Mouse (Mus musculus): ENCODE measurements at regions not wholly inside any gene's neighbourhood (a gene's known extent, or its start where the extent isn't known, plus 50 kb on each side); places are given as distances from the start of the nearest gene placed in this dataset.

GRCm38 (mm10) chr4:84119616-84120015 lies 555.5 kb downstream of the Bnc2 start:
- TF ChIP-seq EP300 (optimal IDR thresholded peaks at IDR 0.05) (no peak), CTCF (IDR thresholded peaks at IDR 0.05; ENCODE audit: low read depth) (no peak)
- no peak for DNase-seq (ENCODE audit: low spot score)
- no peaks in the 10 kb centered on the region for H3K9me3 ChIP-seq (ENCODE audit: control insufficient read depth, low read length)
- no peak overlapping the region for H3K4me2 ChIP-seq (replicated peaks; ENCODE audit: low read depth)
- ATAC-seq (ENCODE audit: low FRiP score, low TSS enrichment): no peak
- WGBS: 51% methylated on average over 7 of the region's 7 CpGs
- H3K27ac ChIP-seq (replicated peaks): no peak overlapping the region
- no peaks in the 10 kb centered on the region for H3K36me3 ChIP-seq (ENCODE audit: control insufficient read depth, insufficient read depth, low read length)
- no peaks in the 10 kb centered on the region for H3K4me1 ChIP-seq (replicated peaks; ENCODE audit: control insufficient read depth, insufficient read depth)
- no peak overlapping the region for H3K4me3 ChIP-seq (ENCODE audit: low read depth, low read length)
- H3K27me3 ChIP-seq (ENCODE audit: control insufficient read depth, insufficient read depth, low read length): no peaks in the 10 kb centered on the region
- H3K9ac ChIP-seq (ENCODE audit: low read length): no peak overlapping the region

GRCm38 (mm10) chr4:84120330-84120729 lies 554.7 kb downstream of the Bnc2 start:
- no peaks in the 10 kb centered on the region for H3K4me1 ChIP-seq (replicated peaks; ENCODE audit: control insufficient read depth, insufficient read depth)
- H3K4me3 ChIP-seq (ENCODE audit: low read depth, low read length): no peak overlapping the region
- no peak for ATAC-seq (ENCODE audit: low FRiP score, low TSS enrichment)
- no peak overlapping the region for H3K27ac ChIP-seq (replicated peaks)
- DNase-seq (ENCODE audit: low spot score): no peak
- WGBS: 80% methylated on average over 7 of the region's 7 CpGs
- H3K36me3 ChIP-seq (ENCODE audit: control insufficient read depth, insufficient read depth, low read length): no peaks in the 10 kb centered on the region
- TF ChIP-seq CTCF (IDR thresholded peaks at IDR 0.05; ENCODE audit: low read depth) (no peak), EP300 (optimal IDR thresholded peaks at IDR 0.05) (no peak)
- H3K9me3 ChIP-seq (ENCODE audit: control insufficient read depth, low read length): no peaks in the 10 kb centered on the region
- H3K4me2 ChIP-seq (replicated peaks; ENCODE audit: low read depth): no peak overlapping the region
- no peaks in the 10 kb centered on the region for H3K27me3 ChIP-seq (ENCODE audit: control insufficient read depth, insufficient read depth, low read length)
- H3K9ac ChIP-seq (ENCODE audit: low read length): no peak overlapping the region

- Histone ChIP-seq H3K27ac (replicated peaks) (no peak overlapping the region), H3K27me3 (ENCODE audit: control insufficient read depth, insufficient read depth, low read length) (no peaks in the 10 kb centered on the region), H3K4me3 (ENCODE audit: low read depth, low read length) (no peak overlapping the region), H3K9me3 (ENCODE audit: control insufficient read depth, low read length) (no peaks in the 10 kb centered on the region), H3K4me1 (replicated peaks; ENCODE audit: control insufficient read depth, insufficient read depth) (no peaks in the 10 kb centered on the region), H3K36me3 (ENCODE audit: control insufficient read depth, insufficient read depth, low read length) (no peaks in the 10 kb centered on the region), H3K9ac (ENCODE audit: low read length) (no peak overlapping the region), H3K4me2 (replicated peaks; ENCODE audit: low read depth) (no peak overlapping the region)
- 72% methylated on average over 10 of the region's 10 CpGs for WGBS
- ATAC-seq (ENCODE audit: low FRiP score, low TSS enrichment): no peak
- DNase-seq (ENCODE audit: low spot score): no peak
- TF ChIP-seq CTCF (IDR thresholded peaks at IDR 0.05; ENCODE audit: low read depth) (no peak), EP300 (optimal IDR thresholded peaks at IDR 0.05) (no peak)
These were observed 553.6 kb downstream of the Bnc2 start for GRCm38 (mm10) chr4:84121442-84121841.

- WGBS: 20% methylated on average over 4 of the region's 4 CpGs
- H3K4me1 ChIP-seq (replicated peaks; ENCODE audit: control insufficient read depth, insufficient read depth): no peaks in the 10 kb centered on the region
- H3K27me3 ChIP-seq (ENCODE audit: control insufficient read depth, insufficient read depth, low read length): no peaks in the 10 kb centered on the region
- H3K4me3 ChIP-seq (ENCODE audit: low read depth, low read length): no peak overlapping the region
- no peaks in the 10 kb centered on the region for H3K9me3 ChIP-seq (ENCODE audit: control insufficient read depth, low read length)
- ATAC-seq (ENCODE audit: low FRiP score, low TSS enrichment): no peak
- no peaks in the 10 kb centered on the region for H3K36me3 ChIP-seq (ENCODE audit: control insufficient read depth, insufficient read depth, low read length)
- no peak for DNase-seq (ENCODE audit: low spot score)
- TF ChIP-seq CTCF (IDR thresholded peaks at IDR 0.05; ENCODE audit: low read depth) (no peak), EP300 (optimal IDR thresholded peaks at IDR 0.05) (no peak)
- no peak overlapping the region for H3K4me2 ChIP-seq (replicated peaks; ENCODE audit: low read depth)
- no peak overlapping the region for H3K9ac ChIP-seq (ENCODE audit: low read length)
- no peak overlapping the region for H3K27ac ChIP-seq (replicated peaks)
These were observed 548.7 kb downstream of the Bnc2 start for GRCm38 (mm10) chr4:84126400-84126799.

- Histone ChIP-seq H3K9ac (ENCODE audit: low read length) (no peak overlapping the region), H3K9me3 (ENCODE audit: control insufficient read depth, low read length) (no peaks in the 10 kb centered on the region), H3K4me2 (replicated peaks; ENCODE audit: low read depth) (no peak overlapping the region), H3K4me3 (ENCODE audit: low read depth, low read length) (no peak overlapping the region), H3K36me3 (ENCODE audit: control insufficient read depth, insufficient read depth, low read length) (no peaks in the 10 kb centered on the region), H3K27ac (replicated peaks) (no peak overlapping the region), H3K27me3 (ENCODE audit: control insufficient read depth, insufficient read depth, low read length) (no peaks in the 10 kb centered on the region), H3K4me1 (replicated peaks; ENCODE audit: control insufficient read depth, insufficient read depth) (no peaks in the 10 kb centered on the region)
- DNase-seq (ENCODE audit: low spot score): no peak
- TF ChIP-seq CTCF (IDR thresholded peaks at IDR 0.05; ENCODE audit: low read depth) (no peak), EP300 (optimal IDR thresholded peaks at IDR 0.05) (no peak)
- WGBS: 58% methylated on average over 2 of the region's 2 CpGs
- no peak for ATAC-seq (ENCODE audit: low FRiP score, low TSS enrichment)
These were observed 547.7 kb downstream of the Bnc2 start for GRCm38 (mm10) chr4:84127380-84127779.

- DNase-seq (ENCODE audit: low spot score): no peak
- H3K27me3 ChIP-seq (ENCODE audit: control insufficient read depth, insufficient read depth, low read length): no peaks in the 10 kb centered on the region
- H3K9me3 ChIP-seq (ENCODE audit: control insufficient read depth, low read length): no peaks in the 10 kb centered on the region
- H3K36me3 ChIP-seq (ENCODE audit: control insufficient read depth, insufficient read depth, low read length): no peaks in the 10 kb centered on the region
- WGBS: 59% methylated on average over 7 of the region's 7 CpGs
- H3K27ac ChIP-seq (replicated peaks): no peak overlapping the region
- H3K9ac ChIP-seq (ENCODE audit: low read length): no peak overlapping the region
- no peak for ATAC-seq (ENCODE audit: low FRiP score, low TSS enrichment)
- TF ChIP-seq CTCF (IDR thresholded peaks at IDR 0.05; ENCODE audit: low read depth) (no peak), EP300 (optimal IDR thresholded peaks at IDR 0.05) (no peak)
- no peak overlapping the region for H3K4me3 ChIP-seq (ENCODE audit: low read depth, low read length)
- no peaks in the 10 kb centered on the region for H3K4me1 ChIP-seq (replicated peaks; ENCODE audit: control insufficient read depth, insufficient read depth)
- H3K4me2 ChIP-seq (replicated peaks; ENCODE audit: low read depth): no peak overlapping the region
These were observed 544.1 kb downstream of the Bnc2 start for GRCm38 (mm10) chr4:84130840-84131547.

All from stomach, postnatal 0 days (tissue).